Mouse (Mus musculus): ENCODE measurements around the gene Neurod2. TPM values are rescaled to one million over a fixed set of nuclear protein-coding genes. Genes with fewer than 3 reads are reported as not detected.

The Neurod2 gene
- polyA plus RNA-seq, 1 experiment, result 57.4 TPM

- TF ChIP-seq POLR2A (IDR thresholded peaks at IDR 0.05; ENCODE audit: borderline replicate concordance, insufficient read depth, low read length) (no peak), CTCF (IDR thresholded peaks at IDR 0.05; ENCODE audit: borderline replicate concordance, insufficient read depth, low read depth, low read length) (no peak)
- H3K27me3 ChIP-seq (ENCODE audit: control insufficient read depth, insufficient read depth, low read length), result no peaks in the 10 kb centered on the region
- H3K27ac ChIP-seq (ENCODE audit: insufficient read depth, low read length), result no peak overlapping the region
- peaks cover 20% of the 10 kb centered on the region for H3K4me1 ChIP-seq (ENCODE audit: control insufficient read depth, insufficient read depth, low read length)
- H3K4me3 ChIP-seq (replicated peaks; ENCODE audit: insufficient read depth, low read depth, low read length), result no peak overlapping the region
- WGBS, result 53% methylated on average over 7 of the region's 7 CpGs
- DNase-seq, result no peak
Observed at GRCm38 (mm10) chr11:98287961-98288360, 41.5 kb downstream of the Neurod2 start.

- Histone ChIP-seq H3K27ac (ENCODE audit: insufficient read depth, low read length) (no peak overlapping the region), H3K4me1 (ENCODE audit: control insufficient read depth, insufficient read depth, low read length) (peaks cover 20% of the 10 kb centered on the region), H3K4me3 (replicated peaks; ENCODE audit: insufficient read depth, low read depth, low read length) (no peak overlapping the region), H3K27me3 (ENCODE audit: control insufficient read depth, insufficient read depth, low read length) (no peaks in the 10 kb centered on the region)
- TF ChIP-seq POLR2A (IDR thresholded peaks at IDR 0.05; ENCODE audit: borderline replicate concordance, insufficient read depth, low read length), result no peak
- no peak for TF ChIP-seq CTCF (IDR thresholded peaks at IDR 0.05; ENCODE audit: borderline replicate concordance, insufficient read depth, low read depth, low read length)
- 56% methylated on average over 5 of the region's 5 CpGs for WGBS
- no peak for DNase-seq
Observed at GRCm38 (mm10) chr11:98287531-98287930, 41.9 kb downstream of the Neurod2 start.

DNA sequence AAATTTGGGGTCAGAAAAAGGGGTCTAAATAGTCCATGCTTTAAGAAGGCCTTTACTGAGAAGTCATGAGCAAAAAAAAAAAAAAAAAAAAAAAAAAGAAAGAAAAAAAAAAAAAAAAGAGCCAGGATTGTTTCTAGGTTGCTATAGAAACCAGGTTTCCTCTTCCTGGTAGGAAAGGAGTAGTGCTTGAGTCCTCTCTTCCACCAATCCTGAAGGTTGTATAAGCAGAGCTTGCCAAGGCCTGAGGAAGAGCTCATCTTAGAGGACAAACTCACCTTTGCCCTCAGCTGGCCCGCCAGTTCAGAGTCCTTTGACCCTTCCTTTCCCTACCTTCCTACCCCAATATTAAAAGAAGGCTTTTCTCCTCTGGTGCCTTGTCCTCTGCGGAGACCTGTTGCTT lies 44.1 kb downstream of the Neurod2 start:
- DNase-seq, result no peak
- H3K4me3 ChIP-seq (replicated peaks; ENCODE audit: insufficient read depth, low read depth, low read length), result no peak overlapping the region
- H3K4me1 ChIP-seq (ENCODE audit: control insufficient read depth, insufficient read depth, low read length), result peaks cover 17% of the 10 kb centered on the region
- H3K27ac ChIP-seq (ENCODE audit: insufficient read depth, low read length), result no peak overlapping the region
- 88% methylated on average over 2 of the region's 2 CpGs for WGBS
- TF ChIP-seq POLR2A (IDR thresholded peaks at IDR 0.05; ENCODE audit: borderline replicate concordance, insufficient read depth, low read length), result no peak
- TF ChIP-seq CTCF (IDR thresholded peaks at IDR 0.05; ENCODE audit: borderline replicate concordance, insufficient read depth, low read depth, low read length), result no peak
- H3K27me3 ChIP-seq (ENCODE audit: control insufficient read depth, insufficient read depth, low read length), result no peaks in the 10 kb centered on the region

DNA sequence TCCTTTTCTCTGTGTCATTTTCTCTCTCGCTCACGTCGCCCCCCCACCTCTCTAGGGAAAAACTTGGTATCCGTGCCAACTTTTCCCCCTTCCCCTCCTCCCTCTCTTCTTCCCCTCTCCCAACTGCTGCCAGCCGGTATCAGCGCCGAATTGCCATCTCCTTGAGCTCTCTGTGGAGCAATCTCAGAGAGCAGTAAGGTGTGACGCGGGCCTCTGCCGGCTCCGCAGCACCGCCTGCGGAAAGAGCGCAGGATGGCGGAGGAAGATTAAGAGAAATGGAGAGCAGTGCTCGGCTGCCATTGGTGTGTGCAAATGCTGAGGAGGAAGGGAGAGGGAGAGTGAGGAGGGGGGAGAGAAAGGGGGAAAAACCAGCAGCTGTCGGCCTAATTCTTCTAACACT lies 45.2 kb downstream of the Neurod2 start:
- DNase-seq, result peak; percentile 52 to 54
- Histone ChIP-seq H3K4me1 (ENCODE audit: control insufficient read depth, insufficient read depth, low read length) (peaks cover 6% of the 10 kb centered on the region), H3K27me3 (ENCODE audit: control insufficient read depth, insufficient read depth, low read length) (no peaks in the 10 kb centered on the region), H3K4me3 (replicated peaks; ENCODE audit: insufficient read depth, low read depth, low read length) (peak overlapping the region; percentile 50), H3K27ac (ENCODE audit: insufficient read depth, low read length) (no peak overlapping the region)
- WGBS, result 3% methylated on average over 15 of the region's 17 CpGs
- no peak for TF ChIP-seq POLR2A (IDR thresholded peaks at IDR 0.05; ENCODE audit: borderline replicate concordance, insufficient read depth, low read length)

- no peak for DNase-seq
- WGBS, result 54% methylated on average over 9 of the region's 9 CpGs
- no peak overlapping the region for H3K27ac ChIP-seq (ENCODE audit: insufficient read depth, low read length)
- no peak overlapping the region for H3K4me3 ChIP-seq (replicated peaks; ENCODE audit: insufficient read depth, low read depth, low read length)
- H3K4me1 ChIP-seq (ENCODE audit: control insufficient read depth, insufficient read depth, low read length), result peaks cover 3% of the 10 kb centered on the region
- no peak for TF ChIP-seq POLR2A (IDR thresholded peaks at IDR 0.05; ENCODE audit: borderline replicate concordance, insufficient read depth, low read length)
- TF ChIP-seq CTCF (IDR thresholded peaks at IDR 0.05; ENCODE audit: borderline replicate concordance, insufficient read depth, low read depth, low read length), result no peak
- no peaks in the 10 kb centered on the region for H3K27me3 ChIP-seq (ENCODE audit: control insufficient read depth, insufficient read depth, low read length)
Observed at GRCm38 (mm10) chr11:98283740-98284139, 45.7 kb downstream of the Neurod2 start.

Other genes starting within 250 kb of the Neurod2 start
- gene Fbxl20, start 179.2 kb downstream of the Neurod2 start, polyA plus RNA-seq (2012; rRNA removed), result 23.0 and 25.1 TPM in 2 replicates
- gene Med1, start 136.4 kb downstream of the Neurod2 start, polyA plus RNA-seq (2012; rRNA removed), result 27.0 and 29.0 TPM in 2 replicates
- 23.3 and 24.9 TPM in 2 replicates for gene Cdk12, start 126.6 kb downstream of the Neurod2 start, polyA plus RNA-seq (2012; rRNA removed)
- gene Ppp1r1b, start 18.8 kb upstream of the Neurod2 start, polyA plus RNA-seq (2012; rRNA removed), result 150 and 173 TPM in 2 replicates
- gene Stard3, start 28.7 kb upstream of the Neurod2 start, polyA plus RNA-seq (2012; rRNA removed), result 53.5 and 56.1 TPM in 2 replicates
- 0.95 and 1.3 TPM in 2 replicates for gene Tcap, start 54.2 kb upstream of the Neurod2 start, polyA plus RNA-seq (2012; rRNA removed)
- gene Pnmt, start 56.8 kb upstream of the Neurod2 start, polyA plus RNA-seq (2012; rRNA removed), result 0.26 and 0.40 TPM in 2 replicates
- 13.2 and 14.1 TPM in 2 replicates for gene Pgap3, start 70.8 kb upstream of the Neurod2 start, polyA plus RNA-seq (2012; rRNA removed)
- gene Erbb2, start 82.8 kb upstream of the Neurod2 start, polyA plus RNA-seq (2012; rRNA removed), result 1.6 and 1.8 TPM in 2 replicates
- 182 and 183 TPM in 2 replicates for gene Mien1, start 109.3 kb upstream of the Neurod2 start, polyA plus RNA-seq (2012; rRNA removed)
- 15.8 and 19.9 TPM in 2 replicates for gene Grb7, start 116.7 kb upstream of the Neurod2 start, polyA plus RNA-seq (2012; rRNA removed)
- 0.07 and 0.10 TPM in 2 replicates for gene Ikzf3, start 216.4 kb upstream of the Neurod2 start, polyA plus RNA-seq (2012; rRNA removed)
- gene Zpbp2, start 221.4 kb upstream of the Neurod2 start, polyA plus RNA-seq (2012; rRNA removed), result 0.13 and 0.20 TPM in 2 replicates

All from cerebellum, adult 2 months (tissue).